Mouse (Mus musculus) urinary bladder, postnatal 14 days (tissue): ENCODE measurements around the gene Inip.
"Not testable (repeated sequence)": the region's sequence is repeated elsewhere in the genome, so short reads cannot be mapped to it uniquely, and the experiment has no call there.

ENCODE experiments used
- DNase-seq: peaks from one replicate; pipeline ENCODE4 v3.0.0; 2021; ENCODE audit warnings: low spot score

Gene Inip

GRCm38 (mm10) chr4:59808396-59808795, 7.0 kb upstream of the Inip start:
- DNase-seq, result no peak

- no peak for DNase-seq
Measured at GRCm38 (mm10) chr4:59807521-59807920, 6.1 kb upstream of the Inip start.

GRCm38 (mm10) chr4:59806879-59807195, 5.4 kb upstream of the Inip start:
- no peak for DNase-seq

GRCm38 (mm10) chr4:59805968-59806878, 4.8 kb upstream of the Inip start:
- no peak for DNase-seq

- DNase-seq, result peak; percentile 91
Measured at GRCm38 (mm10) chr4:59805181-59805967, 4.0 kb upstream of the Inip start, which contains the start of gene Snx30. Gene Snx30 (plus strand): TSS chr4:59805840.

GRCm38 (mm10) chr4:59804754-59805153, 3.4 kb upstream of the Inip start:
- DNase-seq, result no peak

GRCm38 (mm10) chr4:59803358-59803757, 2.0 kb upstream of the Inip start:
- no peak for DNase-seq

- no peak for DNase-seq
Measured at GRCm38 (mm10) chr4:59802792-59803191, 1.4 kb upstream of the Inip start.

- DNase-seq, result no peak
Measured at GRCm38 (mm10) chr4:59802107-59802506, 718 bp upstream of the Inip start.

- no peak for DNase-seq
Measured at GRCm38 (mm10) chr4:59800181-59800580, 1.2 kb downstream of the Inip start.

- DNase-seq, result no peak
Measured at GRCm38 (mm10) chr4:59795788-59796455, 5.5 kb downstream of the Inip start.

GRCm38 (mm10) chr4:59794116-59794515, 7.3 kb downstream of the Inip start:
- DNase-seq, result no peak

GRCm38 (mm10) chr4:59793626-59794025, 7.8 kb downstream of the Inip start:
- not testable (repeated sequence) for DNase-seq

- DNase-seq, result no peak
Measured at GRCm38 (mm10) chr4:59789015-59789414, 12.4 kb downstream of the Inip start.

- DNase-seq, result no peak
Measured at GRCm38 (mm10) chr4:59787126-59787525, 14.3 kb downstream of the Inip start.

- DNase-seq, result peak; percentile 83
Measured at GRCm38 (mm10) chr4:59786661-59787060, 14.7 kb downstream of the Inip start.

- no peak for DNase-seq
Measured at GRCm38 (mm10) chr4:59785412-59785811, 16.0 kb downstream of the Inip start.

GRCm38 (mm10) chr4:59783685-59784279, 17.6 kb downstream of the Inip start:
- DNase-seq, result peak; percentile 97

- DNase-seq, result no peak
Measured at GRCm38 (mm10) chr4:59782853-59783684, 18.3 kb downstream of the Inip start.

GRCm38 (mm10) chr4:59780568-59780967, 20.8 kb downstream of the Inip start:
- DNase-seq, result no peak

GRCm38 (mm10) chr4:59777828-59778227, 23.6 kb downstream of the Inip start:
- DNase-seq, result no peak
